Mouse (Mus musculus) heart, postnatal 25 days (tissue): ENCODE measurements at regions not wholly inside any gene's neighbourhood (a gene's known extent, or its start where the extent isn't known, plus 50 kb on each side); places are given as distances from the start of the nearest gene placed in this dataset.

ENCODE experiments used
- DNase-seq: peaks from one replicate; pipeline ENCODE4 v3.0.0; 2022; ENCODE audit warnings: low spot score
- intact Hi-C: fragments of 180-260 bp; cut with DNase I; formaldehyde crosslinking; loops from one replicate; pipeline ENCODE4 v1.15.1; 2025

DNA sequence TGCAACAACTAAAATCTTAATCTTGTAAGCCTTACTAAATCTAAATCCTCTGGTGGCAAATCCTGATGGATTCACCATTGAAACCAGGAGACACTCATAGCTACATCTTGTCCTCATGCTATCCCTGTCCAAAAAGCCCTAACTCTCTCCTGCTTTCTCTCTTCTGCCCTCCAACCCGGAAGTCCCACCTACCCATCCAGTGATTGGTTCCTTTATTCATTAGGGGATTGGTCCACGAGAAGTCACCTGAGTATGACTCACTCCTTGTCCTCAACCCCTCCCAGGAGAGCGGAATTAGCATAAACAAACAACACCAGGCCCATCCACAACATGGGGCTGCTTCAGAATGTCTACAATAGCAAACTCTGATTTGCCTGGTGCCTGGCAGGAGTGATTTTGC lies 342.8 kb downstream of the Ins1 start:
- no peak for DNase-seq
- intact Hi-C loops = no loop called here

DNA sequence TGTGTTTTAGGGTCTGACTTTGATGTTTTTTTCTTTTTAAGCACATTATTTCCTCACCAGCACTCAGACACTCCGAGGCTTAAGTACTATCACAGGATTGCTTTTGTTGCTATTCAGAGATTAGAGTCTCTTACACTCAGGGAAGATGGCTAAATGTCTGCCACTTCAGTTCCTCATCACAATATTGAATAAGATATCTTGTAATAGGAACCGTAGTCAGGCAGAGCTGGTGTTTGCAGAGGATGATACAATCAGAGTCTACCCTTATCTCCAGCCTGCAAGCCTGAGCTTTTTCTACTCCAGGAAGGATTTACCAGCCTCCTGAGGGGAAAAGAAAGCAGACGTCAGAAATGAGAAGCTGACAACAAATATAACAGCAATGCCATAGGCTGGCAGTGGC lies 336.3 kb downstream of the Ins1 start:
- intact Hi-C loops = no loop called here
- DNase-seq = no peak

DNA sequence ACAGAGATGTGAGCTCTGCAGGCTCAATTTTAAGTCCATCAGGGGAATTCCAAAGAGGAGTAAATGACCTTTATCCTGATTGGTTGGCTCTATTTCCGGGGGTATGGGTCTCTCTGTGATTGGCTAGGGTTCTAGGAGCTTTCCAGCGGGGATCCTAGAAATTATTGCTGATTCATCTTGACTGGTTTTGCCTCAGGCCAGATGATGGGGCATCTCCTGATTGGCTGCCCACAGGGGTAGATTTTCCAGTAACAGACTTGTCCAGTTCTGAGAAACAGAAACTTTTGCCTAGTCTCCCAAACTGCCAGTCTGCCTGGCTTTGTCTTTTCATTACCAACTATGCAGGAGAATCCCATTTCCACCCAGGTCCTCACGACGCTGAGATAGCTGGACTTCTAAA lies 301.3 kb downstream of the Ins1 start:
- no peak for DNase-seq
- intact Hi-C loops = no loop called here

DNA sequence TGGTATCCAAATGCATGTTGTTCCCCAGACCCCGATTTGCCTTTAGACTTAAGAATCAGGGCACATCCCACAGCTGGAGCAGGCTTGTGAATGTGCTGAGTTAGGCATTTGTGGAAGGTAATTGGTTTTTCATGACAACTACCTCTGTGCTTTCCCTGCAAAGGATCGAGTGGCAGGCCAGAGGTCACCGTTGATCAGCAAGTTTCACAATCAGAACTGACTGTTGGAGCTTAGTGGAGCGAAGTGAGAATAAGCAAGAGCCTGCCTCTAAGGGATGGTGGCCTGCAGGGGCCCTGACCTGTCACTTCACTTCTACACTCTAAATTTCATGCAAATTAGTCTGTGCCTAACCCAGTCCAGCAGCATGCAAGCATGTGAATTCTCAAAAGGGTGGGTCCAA lies 270.7 kb downstream of the Ins1 start:
- intact Hi-C loops = no loop called here
- no peak for DNase-seq

DNA sequence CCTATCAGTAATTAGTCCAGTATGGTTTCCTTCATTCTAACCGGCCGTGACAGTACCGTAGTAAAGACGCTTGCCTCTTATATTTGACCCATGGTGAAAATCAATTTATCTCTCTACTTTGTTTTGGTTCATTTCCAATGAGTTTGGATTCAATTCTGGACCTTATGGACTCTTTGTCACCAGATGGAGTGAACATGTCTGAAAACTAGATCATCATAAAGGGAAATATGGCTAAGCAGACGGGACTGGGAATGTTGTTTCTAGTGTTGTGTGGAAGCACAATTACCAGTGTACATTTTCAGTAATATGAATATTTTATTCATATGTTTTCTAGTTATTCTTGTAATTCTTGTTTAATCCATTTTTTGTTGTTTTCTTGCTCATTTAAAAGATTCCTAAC lies 261.4 kb downstream of the Ins1 start:
- intact Hi-C loops = no loop called here
- no peak for DNase-seq

DNA sequence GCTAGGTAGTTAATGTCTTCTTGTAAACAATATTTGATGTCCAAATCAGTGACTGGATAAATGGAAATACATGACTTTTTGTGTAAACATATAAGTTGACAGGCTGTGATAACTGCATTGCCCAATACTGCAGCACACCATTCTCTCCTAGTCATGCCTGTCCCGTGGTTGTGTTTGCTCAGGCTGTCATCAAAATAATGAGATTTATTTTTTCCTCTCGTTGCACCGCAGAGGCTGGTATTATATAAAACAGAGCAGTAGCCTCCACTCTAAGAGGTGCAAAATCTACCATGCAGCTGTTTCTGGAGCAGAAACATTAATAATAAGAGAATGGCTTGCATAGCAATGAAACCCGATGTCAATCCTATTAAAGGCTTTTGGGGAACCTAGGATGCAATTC lies 239.2 kb downstream of the Ins1 start:
- intact Hi-C loops = no loop called here
- DNase-seq = no peak
